Mouse (Mus musculus): ENCODE data around the gene Sox13.
"Not testable (repeated sequence)": the region's sequence is repeated elsewhere in the genome, so short reads cannot be mapped to it uniquely, and the experiment has no call there.

Gene Sox13

GRCm38 (mm10) chr1:133367606-133368488, 56.3 kb downstream of the Sox13 start:
- DNase-seq (ENCODE audit: low read depth) = no peak

- DNase-seq (ENCODE audit: low read depth) = no peak
Observed at GRCm38 (mm10) chr1:133366951-133367605, 57.1 kb downstream of the Sox13 start.

- no peak for DNase-seq (ENCODE audit: low read depth)
Observed at GRCm38 (mm10) chr1:133364890-133365289, 59.3 kb downstream of the Sox13 start.

- no peak for DNase-seq (ENCODE audit: low read depth)
Observed at GRCm38 (mm10) chr1:133364022-133364630, 60.1 kb downstream of the Sox13 start.

- DNase-seq (ENCODE audit: low read depth) = peak; percentile 35
Observed at GRCm38 (mm10) chr1:133363276-133364021, 60.7 kb downstream of the Sox13 start, which contains the start of gene Etnk2. Etnk2 (plus strand) TSS chr1:133363572.

GRCm38 (mm10) chr1:133362103-133362502, 62.1 kb downstream of the Sox13 start:
- no peak for DNase-seq (ENCODE audit: low read depth)

GRCm38 (mm10) chr1:133361006-133361405, 63.2 kb downstream of the Sox13 start:
- DNase-seq (ENCODE audit: low read depth) = no peak

- DNase-seq (ENCODE audit: low read depth) = no peak
Observed at GRCm38 (mm10) chr1:133356330-133356729, 67.8 kb downstream of the Sox13 start.

- DNase-seq (ENCODE audit: low read depth) = no peak
Observed at GRCm38 (mm10) chr1:133355912-133356311, 68.3 kb downstream of the Sox13 start.

- DNase-seq (ENCODE audit: low read depth) = no peak
Observed at GRCm38 (mm10) chr1:133355469-133355868, 68.7 kb downstream of the Sox13 start.

- peak; percentile 60 for DNase-seq (ENCODE audit: low read depth)
Observed at GRCm38 (mm10) chr1:133353371-133353809, 70.8 kb downstream of the Sox13 start.

GRCm38 (mm10) chr1:133351762-133352161, 72.4 kb downstream of the Sox13 start:
- no peak for DNase-seq (ENCODE audit: low read depth)

GRCm38 (mm10) chr1:133350210-133350609, 74.0 kb downstream of the Sox13 start, which contains the start of gene Ren1:
Ren1 (plus strand) TSS chr1:133350510.
- DNase-seq (ENCODE audit: low read depth) = no peak

- DNase-seq (ENCODE audit: low read depth) = no peak
Observed at GRCm38 (mm10) chr1:133347693-133348520, 76.3 kb downstream of the Sox13 start.

- no peak for DNase-seq (ENCODE audit: low read depth)
Observed at GRCm38 (mm10) chr1:133347226-133347625, 77.0 kb downstream of the Sox13 start.

GRCm38 (mm10) chr1:133346531-133346930, 77.6 kb downstream of the Sox13 start:
- no peak for DNase-seq (ENCODE audit: low read depth)

- no peak for DNase-seq (ENCODE audit: low read depth)
Observed at GRCm38 (mm10) chr1:133344357-133344756, 79.8 kb downstream of the Sox13 start.

- DNase-seq (ENCODE audit: low read depth) = not testable (repeated sequence)
Observed at GRCm38 (mm10) chr1:133340403-133340802, 83.8 kb downstream of the Sox13 start.

GRCm38 (mm10) chr1:133333937-133334336, 90.2 kb downstream of the Sox13 start:
- DNase-seq (ENCODE audit: low read depth) = no peak

GRCm38 (mm10) chr1:133332656-133333430, 91.3 kb downstream of the Sox13 start:
- no peak for DNase-seq (ENCODE audit: low read depth)

Measured in naive thymus-derived CD4-positive, alpha-beta T cell, adult 2 months (primary cell).